Mouse (Mus musculus): ENCODE data around the gene Tagap.
"Not testable (repeated sequence)": the region's sequence is repeated elsewhere in the genome, so short reads cannot be mapped to it uniquely, and the experiment has no call there.

Gene Tagap

DNA sequence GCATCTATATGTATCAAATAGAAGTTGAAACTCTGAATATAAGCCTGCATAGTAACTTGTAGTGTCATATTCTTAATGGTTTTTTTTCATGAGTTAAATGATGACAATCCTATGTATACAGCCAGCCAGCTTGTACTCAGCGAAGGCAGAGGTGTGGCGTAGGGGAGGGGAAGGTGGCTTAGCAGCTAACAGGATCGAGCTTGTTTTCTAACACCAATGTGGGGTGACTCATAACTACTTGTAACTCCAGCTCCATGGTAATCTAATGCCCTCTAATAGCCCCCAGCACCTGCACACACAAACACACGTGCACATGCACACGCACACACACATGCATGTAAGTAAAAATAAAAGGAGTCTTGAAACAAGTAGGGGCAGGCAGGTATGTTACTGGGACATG is 42.7 kb downstream of the Tagap start:
- not testable (repeated sequence) for DNase-seq (ENCODE audit: extremely low spot score)

DNA sequence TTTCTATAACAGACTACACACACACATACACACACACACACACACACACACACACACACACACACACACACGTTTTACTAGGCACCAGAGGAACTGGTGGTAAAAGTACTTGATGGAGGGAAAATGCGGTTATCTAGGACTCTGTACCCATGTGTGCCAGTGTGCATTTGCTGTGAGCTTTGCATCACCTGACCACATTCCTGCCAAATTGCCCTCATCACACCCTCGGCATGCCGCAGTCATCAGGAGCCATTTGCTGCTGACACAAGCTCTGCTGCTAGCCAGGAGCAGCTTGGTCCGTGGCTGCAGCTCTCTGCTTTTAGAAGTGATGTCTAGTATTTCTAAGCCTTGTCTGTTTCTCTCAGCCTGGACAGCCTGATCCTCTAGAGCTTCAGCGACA is 44.0 kb downstream of the Tagap start:
- not testable (repeated sequence) for DNase-seq (ENCODE audit: extremely low spot score)

DNA sequence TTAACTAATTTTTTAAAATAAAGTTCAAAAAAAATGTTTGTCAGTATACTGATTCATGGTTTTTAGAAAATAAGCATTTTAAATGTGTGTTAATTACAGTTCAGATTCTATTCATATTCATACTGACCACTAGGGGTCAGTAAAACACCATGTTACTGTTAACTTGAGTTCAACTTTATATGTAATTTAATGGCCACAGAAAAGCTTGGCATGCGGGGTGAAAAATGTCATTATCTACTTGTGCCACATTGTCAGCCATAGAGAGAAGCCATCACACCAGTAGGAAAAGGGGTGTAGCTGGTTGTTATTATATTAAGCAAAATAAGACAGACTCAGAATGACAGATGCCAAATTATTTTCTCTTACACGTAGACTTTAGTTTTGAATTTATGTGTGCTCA is 57.7 kb downstream of the Tagap start:
- not testable (repeated sequence) for DNase-seq (ENCODE audit: extremely low spot score)

Measured in embryo, embryonic 9.5 days (tissue).